Mouse (Mus musculus) hindbrain, embryonic 14.5 days (tissue): ENCODE results near the gene Eif3j1. TPM values are rescaled to one million over a fixed set of nuclear protein-coding genes. Genes with fewer than 3 reads are reported as not detected.

ENCODE experiments used
- ATAC-seq: fragments of 200-750 bp; cut with Nextera tagmentation; 2 replicates; pipeline ENCODE4 v1.8.0; 2017; ENCODE audit warnings: moderate number of reproducible peaks, mild to moderate bottlenecking, moderate TSS enrichment, moderate library complexity; ENCODE audit not compliant: low FRiP score
- DNase-seq: peaks from one replicate; pipeline ENCODE4 v3.0.0-alpha.2; 2015; ENCODE audit warnings: low spot score
- H3K27ac ChIP-seq: fragments of 300-500 bp; sonication (generic); 2 replicates; pipeline ENCODE4 v1.5.1; 2014; ENCODE audit warnings: mild to moderate bottlenecking, moderate library complexity
- H3K27me3 ChIP-seq: fragments of 300-500 bp; sonication (generic); 2 replicates; pipeline ENCODE4 v1.6.1; 2014; ENCODE audit warnings: mild to moderate bottlenecking, low read length, mixed read lengths; ENCODE audit not compliant: control insufficient read depth, insufficient read depth
- H3K36me3 ChIP-seq: fragments of 300-500 bp; sonication (generic); replicated peaks from 2 replicates; pipeline ENCODE4 v1.6.1; 2014; ENCODE audit not compliant: control insufficient read depth, insufficient read depth
- H3K4me1 ChIP-seq: fragments of 300-500 bp; sonication (generic); replicated peaks from 2 replicates; pipeline ENCODE4 v1.6.1; 2014; ENCODE audit warnings: antibody characterized with exemption, low read length, mixed read lengths; ENCODE audit not compliant: control insufficient read depth, insufficient read depth
- H3K4me2 ChIP-seq: fragments of 300-500 bp; sonication (generic); replicated peaks from 2 replicates; pipeline ENCODE4 v1.6.1; 2014; ENCODE audit warnings: mild to moderate bottlenecking, moderate library complexity
- H3K4me3 ChIP-seq: fragments of 300-500 bp; sonication (generic); replicated peaks from 2 replicates; pipeline ENCODE4 v1.5.1; 2014; ENCODE audit warnings: mild to moderate bottlenecking, low read length
- H3K9ac ChIP-seq: fragments of 300-500 bp; sonication (generic); 2 replicates; pipeline ENCODE4 v1.6.1; 2014
- H3K9me3 ChIP-seq: fragments of 300-500 bp; sonication (generic); 2 replicates; pipeline ENCODE4 v1.6.1; 2016; ENCODE audit warnings: low read length; ENCODE audit not compliant: control insufficient read depth
- WGBS: fragments of 180-500 bp; shearing (Covaris S2); extraction: QIAGEN DNeasy Blood & Tissue Kit; methylation state at CpG from one replicate; pipeline ENCODE4 v1.1.7; 2014; 5-methylcytosine and 5-hydroxymethylcytosine counted together
- polyA plus RNA-seq: library from polyadenylated mRNA; unstranded; fragments of >200 nt; fragmentation: Nextera tagmentation; extraction: Ambion mirVana; gene quantifications from 2 replicates; pipeline ENCODE4 v1.2.1, GENCODE M21; 2014

The Eif3j1 gene
- polyA plus RNA-seq, 1 experiment from 2014 or later: 13.5 TPM

GRCm38 (mm10) chr2:122036064-122036463, 7.7 kb downstream of the Eif3j1 start:
- H3K27ac ChIP-seq: no peak overlapping the region
- H3K4me3 ChIP-seq: no peak overlapping the region
- no peaks in the 10 kb centered on the region for H3K4me1 ChIP-seq
- no peaks in the 10 kb centered on the region for H3K9me3 ChIP-seq
- H3K27me3 ChIP-seq: no peaks in the 10 kb centered on the region
- DNase-seq (no peak), ATAC-seq (no peak)
- 97% methylated on average over 3 of the region's 3 CpGs for WGBS
- H3K9ac ChIP-seq: no peak overlapping the region
- H3K4me2 ChIP-seq: no peak overlapping the region
- H3K36me3 ChIP-seq: peaks cover 29% of the 10 kb centered on the region

GRCm38 (mm10) chr2:122043926-122044325, 15.6 kb downstream of the Eif3j1 start:
- Histone ChIP-seq H3K9ac (no peak overlapping the region), H3K4me3 (no peak overlapping the region), H3K4me2 (no peak overlapping the region), H3K9me3 (no peaks in the 10 kb centered on the region), H3K27ac (no peak overlapping the region), H3K36me3 (peaks cover 54% of the 10 kb centered on the region), H3K4me1 (no peaks in the 10 kb centered on the region), H3K27me3 (no peaks in the 10 kb centered on the region)
- ATAC-seq (no peak), DNase-seq (no peak)

GRCm38 (mm10) chr2:122059365-122060115, 31.2 kb downstream of the Eif3j1 start:
- no peaks in the 10 kb centered on the region for H3K9me3 ChIP-seq
- H3K4me1 ChIP-seq: no peaks in the 10 kb centered on the region
- no peak overlapping the region for H3K27ac ChIP-seq
- ATAC-seq (no peak), DNase-seq (no peak)
- WGBS: 89% methylated on average over 11 of the region's 11 CpGs
- H3K27me3 ChIP-seq: no peaks in the 10 kb centered on the region
- no peak overlapping the region for H3K9ac ChIP-seq
- no peak overlapping the region for H3K4me2 ChIP-seq
- no peak overlapping the region for H3K4me3 ChIP-seq
- peaks cover 62% of the 10 kb centered on the region for H3K36me3 ChIP-seq

GRCm38 (mm10) chr2:122065200-122065969, 37.0 kb downstream of the Eif3j1 start:
- no peak for DNase-seq
- Histone ChIP-seq H3K9me3 (no peaks in the 10 kb centered on the region), H3K27ac (no peak overlapping the region), H3K4me3 (no peak overlapping the region), H3K36me3 (peaks cover 63% of the 10 kb centered on the region), H3K4me2 (no peak overlapping the region), H3K9ac (no peak overlapping the region), H3K4me1 (no peaks in the 10 kb centered on the region), H3K27me3 (no peaks in the 10 kb centered on the region)
- no peak for ATAC-seq
- 55% methylated on average over 14 of the region's 14 CpGs for WGBS

- Histone ChIP-seq H3K27me3 (no peaks in the 10 kb centered on the region), H3K9ac (no peak overlapping the region), H3K4me3 (no peak overlapping the region), H3K27ac (no peak overlapping the region), H3K36me3 (peaks cover 65% of the 10 kb centered on the region), H3K9me3 (no peaks in the 10 kb centered on the region), H3K4me2 (no peak overlapping the region), H3K4me1 (no peaks in the 10 kb centered on the region)
- DNase-seq (no peak), ATAC-seq (no peak)
- WGBS: 86% methylated on average over 8 of the region's 8 CpGs
These were observed 37.9 kb downstream of the Eif3j1 start for GRCm38 (mm10) chr2:122066241-122066640.

DNA sequence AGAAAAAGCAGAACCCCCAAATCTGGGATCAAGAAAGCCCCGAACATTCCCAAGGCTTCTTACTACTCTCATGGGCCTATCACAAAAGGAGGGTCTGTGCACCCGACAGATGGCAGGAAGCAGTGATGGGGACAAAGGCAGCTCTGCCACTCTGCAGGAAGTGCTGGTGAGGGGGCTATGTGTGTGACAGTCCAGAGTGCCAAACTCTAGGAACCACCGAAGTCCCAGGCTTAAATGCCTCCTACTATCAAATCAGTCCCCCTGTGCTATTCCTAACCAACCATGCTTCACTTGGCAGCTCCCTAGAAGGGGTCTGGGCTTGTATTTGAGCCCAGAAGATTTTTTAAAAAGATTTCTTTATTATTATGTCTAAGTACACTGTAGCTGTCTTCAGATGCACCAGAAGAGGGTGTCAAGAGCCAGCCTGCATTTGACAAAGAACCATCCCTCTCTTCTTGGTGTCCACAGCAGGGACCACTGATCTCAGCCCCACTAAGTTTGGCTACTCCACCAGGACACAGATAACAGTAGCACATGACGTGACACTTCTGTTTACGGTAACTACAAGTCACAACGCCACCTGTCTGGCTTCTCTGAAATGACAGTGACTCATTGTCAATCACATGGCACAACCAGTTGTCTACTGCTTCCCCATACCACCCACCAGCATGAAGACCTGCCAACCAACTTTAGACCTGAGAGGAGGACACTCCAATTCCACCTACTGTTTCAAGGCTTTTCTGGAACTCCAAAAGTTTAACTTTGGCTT, 41.0 kb downstream of the Eif3j1 start:
- ATAC-seq (no peak), DNase-seq (no peak)
- Histone ChIP-seq H3K4me2 (no peak overlapping the region), H3K4me3 (no peak overlapping the region), H3K4me1 (no peaks in the 10 kb centered on the region), H3K9me3 (no peaks in the 10 kb centered on the region), H3K27ac (no peak overlapping the region), H3K27me3 (no peaks in the 10 kb centered on the region), H3K36me3 (peaks cover 67% of the 10 kb centered on the region), H3K9ac (no peak overlapping the region)
- WGBS: 90% methylated on average over 6 of the region's 6 CpGs

DNA sequence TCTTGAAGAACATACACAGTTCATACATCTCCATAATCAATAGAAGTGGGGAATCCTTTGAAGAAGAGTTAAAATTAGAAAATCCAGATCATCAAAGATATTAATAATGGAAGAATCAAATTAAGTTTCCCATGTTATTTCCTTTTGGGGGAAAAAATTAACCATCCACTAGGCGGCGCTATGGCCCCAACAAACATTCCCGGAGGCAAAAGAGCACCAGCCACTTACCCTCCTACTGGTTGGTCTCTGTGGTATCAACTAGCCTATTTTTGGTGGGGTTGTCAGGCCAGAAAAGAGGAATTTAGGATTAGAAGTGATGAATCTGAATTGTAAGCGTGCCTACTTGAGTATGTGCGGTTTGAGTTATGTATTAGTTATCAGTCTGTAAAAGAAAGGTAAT, 41.6 kb downstream of the Eif3j1 start:
- Histone ChIP-seq H3K4me3 (no peak overlapping the region), H3K27me3 (no peaks in the 10 kb centered on the region), H3K4me1 (no peaks in the 10 kb centered on the region), H3K9me3 (no peaks in the 10 kb centered on the region), H3K36me3 (peaks cover 67% of the 10 kb centered on the region), H3K27ac (no peak overlapping the region), H3K9ac (no peak overlapping the region), H3K4me2 (no peak overlapping the region)
- DNase-seq (peak; percentile 53), ATAC-seq (no peak)
- 39% methylated on average over 5 of the region's 5 CpGs for WGBS

- H3K4me1 ChIP-seq: no peaks in the 10 kb centered on the region
- 60% methylated on average over 7 of the region's 7 CpGs for WGBS
- no peaks in the 10 kb centered on the region for H3K9me3 ChIP-seq
- DNase-seq (peak; percentile 52), ATAC-seq (no peak; the same call in 1 of the 2 replicates)
- H3K4me3 ChIP-seq: no peak overlapping the region
- H3K9ac ChIP-seq: no peak overlapping the region
- H3K27me3 ChIP-seq: no peaks in the 10 kb centered on the region
- H3K4me2 ChIP-seq: no peak overlapping the region
- H3K36me3 ChIP-seq: peaks cover 84% of the 10 kb centered on the region
- H3K27ac ChIP-seq: no peak overlapping the region
These were observed 53.5 kb downstream of the Eif3j1 start for GRCm38 (mm10) chr2:122081728-122082456.

- Histone ChIP-seq H3K4me3 (no peak overlapping the region), H3K4me2 (no peak overlapping the region), H3K27ac (no peak overlapping the region), H3K9ac (no peak overlapping the region), H3K27me3 (no peaks in the 10 kb centered on the region), H3K4me1 (no peaks in the 10 kb centered on the region), H3K9me3 (no peaks in the 10 kb centered on the region), H3K36me3 (peaks cover 93% of the 10 kb centered on the region)
- DNase-seq: no peak
- WGBS: 76% methylated on average over 4 of the region's 4 CpGs
- no peak for ATAC-seq
These were observed 58.1 kb downstream of the Eif3j1 start for GRCm38 (mm10) chr2:122086446-122086845.
